Mouse (Mus musculus) kidney, adult 2 months (tissue): ENCODE results near the gene Atp6v1b1.

Source experiments
- CTCF ChIP-seq: fragments of 200-500 bp; conservative IDR thresholded peaks from 2 replicates; pipeline ENCODE4 v1.5.1; 2011; ENCODE audit warnings: low read depth, mild to moderate bottlenecking, control low read depth, low read length, moderate library complexity, mixed read lengths; ENCODE audit not compliant: insufficient read depth, insufficient read length
- POLR2A ChIP-seq: fragments of 200-500 bp; IDR thresholded peaks from one replicate; pipeline ENCODE4 v1.6.1; 2011; ENCODE audit warnings: low read depth, low read length, control low read depth

GRCm38 (mm10) chr6:83766982-83767381 is 24.2 kb downstream of the Atp6v1b1 start:
- no peak for TF ChIP-seq CTCF
- no peak for TF ChIP-seq POLR2A
